Mouse (Mus musculus) adipocyte (in vitro differentiated cells): ENCODE results near the gene Hist1h4i.

Source experiments
- DNase-seq: peaks from one replicate; pipeline ENCODE4 v3.0.0-alpha.2; 2016; ENCODE audit warnings: low spot score

Gene Hist1h4i

DNA sequence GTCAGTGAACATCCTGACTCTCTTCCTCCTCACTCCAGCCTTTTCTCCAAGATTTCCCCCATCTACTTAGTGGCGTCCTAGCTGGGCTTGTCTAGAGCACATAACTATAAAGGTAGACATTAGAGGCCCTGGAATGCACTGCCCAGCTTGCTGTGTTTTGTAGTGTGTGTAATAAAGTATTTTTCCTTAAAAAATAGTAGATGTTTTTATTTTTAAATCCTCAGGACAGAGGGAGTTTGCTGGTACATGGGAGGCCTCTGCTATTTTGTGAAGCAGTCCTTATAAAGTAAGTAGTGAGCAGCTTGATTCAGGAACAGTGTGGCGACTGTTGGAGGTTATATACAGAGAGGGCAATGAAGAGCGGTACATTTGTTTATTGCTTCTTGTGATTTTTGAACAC, 32.5 kb downstream of the Hist1h4i start:
- DNase-seq, result no peak

GRCm38 (mm10) chr13:22007872-22008271, 33.3 kb downstream of the Hist1h4i start:
- no peak for DNase-seq

DNA sequence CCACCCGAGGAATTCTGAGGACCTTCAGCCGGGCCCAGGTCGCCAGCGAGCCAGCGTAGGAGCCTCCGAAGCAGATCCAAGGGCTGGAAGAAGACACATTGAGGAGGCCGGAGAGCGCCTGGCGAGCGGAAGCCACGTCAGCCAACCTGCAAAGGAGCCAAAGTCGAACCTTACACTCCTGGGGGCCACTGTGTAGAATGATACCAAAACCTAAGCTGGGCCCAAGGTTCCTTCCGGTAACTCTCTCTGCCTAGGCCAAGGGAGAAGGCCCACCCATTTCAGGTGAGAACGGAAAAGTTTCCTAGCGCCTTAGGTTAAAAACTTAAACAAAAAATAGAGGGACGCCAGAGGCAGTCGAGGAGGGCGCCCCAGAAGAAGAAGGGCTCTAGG, 34.0 kb downstream of the Hist1h4i start:
- no peak for DNase-seq

DNA sequence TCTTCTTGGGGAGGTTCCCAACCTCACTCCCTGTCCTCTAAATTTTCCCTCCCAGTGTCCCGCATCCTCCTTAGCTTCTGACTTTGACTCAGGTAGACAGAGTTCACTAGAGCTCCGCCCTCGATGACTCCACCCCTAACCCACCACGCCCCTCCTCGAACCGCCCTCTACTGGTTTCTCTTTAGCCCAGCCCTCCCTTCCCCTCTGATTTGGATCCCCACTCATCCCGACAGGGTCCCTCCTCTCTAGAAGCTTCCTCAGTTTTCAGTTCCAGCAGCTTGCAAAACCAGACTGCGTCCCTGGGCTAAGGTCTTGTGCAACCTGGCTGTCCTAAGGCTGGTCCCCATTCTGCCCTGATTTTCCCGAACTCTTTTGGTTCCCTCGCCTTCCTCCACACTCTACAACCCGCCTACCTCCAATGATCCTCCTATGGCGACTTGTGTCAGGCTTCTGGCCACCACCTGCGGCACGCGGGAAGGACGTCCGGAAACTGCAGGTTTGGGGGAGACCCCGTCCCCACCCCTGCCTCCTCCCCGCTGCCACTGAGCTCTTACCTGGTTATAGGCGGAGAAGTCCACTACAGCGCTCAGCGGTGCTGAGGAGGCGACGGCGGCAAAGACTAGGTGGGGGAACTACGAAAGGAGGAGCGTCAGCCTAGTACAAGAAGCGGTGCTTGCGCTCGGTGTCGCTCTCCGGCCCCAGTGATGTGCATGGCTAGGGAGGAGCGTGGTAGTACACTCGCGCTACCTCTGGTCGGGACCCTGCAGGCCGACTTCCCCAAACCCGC, 34.6 kb downstream of the Hist1h4i start:
- DNase-seq, result no peak

- no peak for DNase-seq
These were observed 35.4 kb downstream of the Hist1h4i start for GRCm38 (mm10) chr13:22005605-22006333.

DNA sequence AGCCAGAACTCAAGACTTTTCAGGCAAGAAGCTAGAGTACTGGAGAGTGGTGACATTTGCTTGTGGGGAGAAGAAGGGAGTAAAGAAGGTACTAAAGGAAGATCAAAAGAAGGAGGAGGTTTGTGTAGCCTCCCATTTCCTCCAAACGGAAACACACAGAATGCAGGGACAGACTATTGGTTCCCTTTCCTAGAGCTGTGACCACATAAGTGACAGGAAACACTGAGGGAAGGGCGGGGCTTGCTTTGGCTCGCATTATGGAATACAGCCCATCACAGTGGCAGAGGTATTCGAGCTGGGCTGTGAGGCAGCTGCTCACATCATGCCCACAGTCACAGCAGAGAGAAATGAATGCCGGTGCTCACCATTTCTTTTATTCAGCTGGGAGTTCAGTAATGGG, 39.3 kb downstream of the Hist1h4i start:
- no peak for DNase-seq

DNA sequence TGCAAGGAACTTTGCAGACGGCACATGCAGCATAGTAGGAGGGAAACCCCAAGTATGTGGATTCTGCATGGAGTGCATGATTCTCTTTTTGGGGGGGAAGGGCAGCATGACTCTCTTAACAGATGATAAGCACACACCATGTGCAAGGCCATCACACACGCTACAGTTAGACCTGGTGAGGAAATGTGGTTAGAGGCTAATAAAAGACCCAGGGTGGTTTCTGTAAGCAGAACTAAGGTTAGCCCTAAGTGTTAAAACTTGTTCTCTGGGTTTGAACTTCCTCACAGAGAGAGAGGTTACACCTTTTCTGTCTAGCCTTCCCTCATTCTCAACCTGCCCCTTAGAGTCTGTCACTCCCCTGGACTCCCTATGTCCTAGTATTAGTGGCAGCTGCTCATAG, 39.8 kb downstream of the Hist1h4i start:
- no peak for DNase-seq

GRCm38 (mm10) chr13:21999147-21999546, 42.0 kb downstream of the Hist1h4i start:
- no peak for DNase-seq

DNA sequence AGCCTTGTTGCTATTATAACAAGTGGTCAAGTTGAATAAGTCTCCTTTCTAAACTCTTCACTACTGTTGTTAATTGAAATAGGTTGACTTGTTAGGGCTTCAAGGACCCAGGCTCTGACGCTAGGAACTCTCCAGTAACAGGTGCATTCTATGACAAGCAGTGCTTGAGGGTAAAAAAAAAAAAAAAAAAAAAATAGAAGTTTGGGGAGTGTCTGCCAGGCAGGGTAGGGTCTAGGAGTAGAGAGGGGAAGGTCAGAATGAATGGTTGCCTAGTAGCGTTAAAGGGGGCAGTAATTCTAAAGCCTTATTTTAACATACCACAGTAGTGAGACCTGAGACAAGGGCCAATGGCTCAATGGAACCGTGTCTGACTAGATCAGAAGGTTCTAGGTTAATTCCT, 42.8 kb downstream of the Hist1h4i start:
- DNase-seq, result no peak

DNA sequence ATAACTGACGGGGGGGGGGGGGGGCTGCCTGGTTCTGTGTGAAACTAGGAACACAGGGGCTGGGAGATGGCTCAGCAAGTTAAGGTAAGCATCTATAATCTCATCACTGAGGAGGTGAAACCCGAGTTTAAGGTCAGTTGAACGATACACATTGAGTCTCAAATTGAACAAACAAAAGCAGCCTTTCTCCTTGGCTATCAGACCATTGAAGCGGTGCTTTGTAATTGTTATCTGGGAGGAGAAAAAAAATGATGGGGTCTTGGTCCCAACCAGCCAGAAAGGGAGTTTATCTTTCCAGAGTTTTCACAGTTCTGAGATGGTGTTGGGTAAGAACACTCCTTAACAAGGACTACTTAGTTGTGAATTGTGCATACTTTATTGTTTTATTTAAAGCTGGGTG, 43.3 kb downstream of the Hist1h4i start:
- no peak for DNase-seq

DNA sequence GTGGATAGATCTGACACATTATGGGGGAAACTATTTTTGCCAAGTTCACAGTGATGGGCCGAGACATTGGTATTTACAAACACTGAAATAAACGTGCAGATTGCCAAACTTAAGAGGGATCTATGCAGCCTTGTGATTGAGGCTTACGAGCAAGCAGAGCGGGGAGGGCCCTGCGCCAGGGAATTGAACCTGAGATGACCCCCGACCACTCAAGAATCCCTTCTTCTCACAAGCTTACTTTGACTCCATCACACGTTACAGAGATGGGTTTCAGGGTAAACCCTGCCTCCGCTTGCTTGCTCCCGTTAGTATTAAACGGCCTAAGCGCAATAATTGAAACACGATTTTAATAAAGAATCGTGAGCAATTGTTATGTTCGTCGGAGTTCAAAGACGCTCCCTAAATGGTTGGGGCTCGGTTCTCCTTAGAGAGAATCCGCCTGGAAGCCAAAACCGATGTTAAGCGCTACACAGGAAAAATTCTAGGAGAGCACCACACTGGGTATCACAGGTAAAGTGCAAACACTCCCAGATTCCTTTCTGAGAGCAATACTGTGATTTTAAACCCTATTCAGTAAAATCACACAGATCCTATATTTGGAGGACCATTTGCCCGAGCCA, 43.9 kb downstream of the Hist1h4i start:
- DNase-seq, result no peak

DNA sequence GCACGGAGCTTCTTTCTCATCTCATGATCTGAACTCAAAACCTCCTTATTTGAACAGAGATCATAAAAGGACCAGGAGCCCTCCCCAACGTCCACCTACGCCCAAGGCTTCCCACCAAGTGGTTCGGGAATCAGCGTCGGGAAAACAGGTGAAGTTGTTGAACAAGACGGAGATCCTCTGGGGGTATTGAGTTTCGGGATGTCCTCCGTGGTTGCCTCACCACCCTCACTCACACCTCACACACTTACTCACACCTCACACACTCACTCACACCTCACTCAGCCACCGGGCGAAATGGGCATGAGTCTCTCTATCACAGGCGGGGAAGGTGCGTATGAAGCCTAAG, 44.3 kb downstream of the Hist1h4i start:
- no peak for DNase-seq

DNA sequence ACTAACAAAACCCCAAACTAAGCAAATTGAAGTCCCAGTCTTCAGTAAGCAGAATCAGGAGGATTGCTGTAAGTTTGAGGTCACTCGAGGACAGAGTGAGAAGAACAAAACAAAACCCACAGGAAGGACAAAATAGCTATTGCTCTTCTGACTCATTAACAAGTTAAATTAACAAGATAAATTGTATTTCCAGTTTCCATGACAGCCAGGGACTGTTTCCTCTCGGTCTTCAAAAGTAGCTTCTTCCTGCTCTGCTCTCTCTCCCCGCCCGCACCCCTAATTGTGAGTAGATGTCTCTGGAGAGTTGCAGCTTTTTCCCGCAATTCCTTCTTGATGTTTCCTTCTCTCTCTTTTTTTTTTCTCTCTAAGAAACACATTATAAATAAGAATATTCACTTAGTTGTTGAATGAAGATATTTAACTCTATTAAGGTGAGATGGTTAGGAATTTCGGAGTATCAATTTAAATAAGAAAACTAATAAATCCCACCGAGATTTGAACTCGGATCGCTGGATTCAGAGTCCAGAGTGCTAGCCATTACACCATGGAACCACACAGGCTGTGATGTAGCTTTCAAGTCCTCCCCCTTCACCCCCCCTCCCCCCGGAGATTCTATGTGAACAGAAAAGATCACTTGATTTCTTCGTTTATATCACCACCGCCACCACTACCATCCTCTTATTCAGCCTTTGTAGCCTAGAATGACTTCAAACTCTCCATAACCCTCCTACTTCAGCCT, 44.9 kb downstream of the Hist1h4i start:
- DNase-seq, result no peak

DNA sequence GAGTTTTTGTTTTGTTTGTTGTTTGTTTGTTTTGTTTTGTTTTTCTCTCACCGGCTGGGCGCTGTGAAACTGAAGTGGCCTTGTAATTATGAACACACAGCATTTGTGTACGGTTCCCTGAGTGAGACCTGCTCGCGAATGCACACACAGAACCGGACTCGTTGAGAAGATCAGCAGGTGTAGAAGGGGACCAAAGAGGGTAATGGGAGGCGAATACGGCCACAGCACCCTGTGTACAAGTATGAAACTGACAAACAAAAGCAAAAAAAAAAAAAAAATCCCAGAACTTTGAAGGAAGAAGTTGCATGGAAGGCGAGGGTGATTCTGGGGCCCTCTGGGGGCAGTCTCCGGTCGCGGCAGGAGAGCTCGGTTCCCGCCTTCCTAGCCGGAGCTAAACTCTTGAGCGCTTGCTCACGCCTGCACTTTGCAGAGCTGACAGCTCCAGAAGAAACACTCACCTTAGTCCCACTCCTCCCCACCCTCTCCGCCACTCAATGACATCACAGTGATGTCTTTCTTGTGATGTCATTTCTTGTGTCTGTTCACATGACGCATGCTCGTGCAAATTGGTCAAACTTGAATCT, 45.7 kb downstream of the Hist1h4i start:
- no peak for DNase-seq

DNA sequence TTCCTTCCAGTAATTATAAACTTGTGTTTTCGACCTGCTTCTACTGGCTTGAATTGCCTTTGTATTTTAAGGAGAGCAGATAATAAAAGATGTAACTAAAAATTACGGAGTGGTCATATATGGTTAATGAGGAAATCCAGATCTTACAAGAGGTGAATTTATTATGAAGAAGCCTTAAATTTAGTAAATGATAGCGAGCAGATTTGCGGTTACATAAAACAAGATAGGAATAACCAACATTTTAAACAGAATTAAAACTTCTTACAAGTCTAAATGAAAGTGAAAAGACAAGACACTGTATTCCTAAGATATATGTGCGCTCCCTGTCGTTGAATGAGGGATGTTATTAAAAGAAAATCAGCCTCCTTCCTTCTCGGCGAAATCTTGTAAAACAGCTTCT, 46.3 kb downstream of the Hist1h4i start:
- no peak for DNase-seq

- DNase-seq, result no peak
These were observed 47.0 kb downstream of the Hist1h4i start for GRCm38 (mm10) chr13:21993957-21994738.

DNA sequence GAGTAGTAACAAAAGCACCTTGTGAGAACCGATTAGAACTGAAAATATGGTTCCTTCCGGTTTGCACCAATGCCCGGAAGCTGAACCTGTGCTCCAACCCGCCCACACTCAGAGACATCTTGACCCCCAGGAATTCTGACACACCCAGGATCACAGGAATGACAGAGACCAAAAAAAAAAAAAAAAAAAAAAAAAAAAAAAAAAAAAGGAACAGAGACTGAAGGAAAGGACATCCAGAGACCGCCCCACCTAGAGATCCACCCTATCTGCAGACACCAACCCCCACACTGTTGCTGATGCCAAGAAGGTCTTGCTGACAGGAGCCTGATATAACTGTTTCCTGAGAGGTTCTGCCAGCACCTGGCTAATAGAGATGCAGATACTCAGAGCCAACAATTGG, 48.6 kb downstream of the Hist1h4i start:
- DNase-seq, result no peak
